Mouse (Mus musculus): ENCODE results near the gene 6430548M08Rik.

Gene 6430548M08Rik

GRCm38 (mm10) chr8:120143911-120144651, 30.1 kb downstream of the 6430548M08Rik start:
- DNase-seq (ENCODE audit: low read depth, low spot score) = no peak

GRCm38 (mm10) chr8:120144652-120145301, 30.8 kb downstream of the 6430548M08Rik start:
- no peak for DNase-seq (ENCODE audit: low read depth, low spot score)

- peak; percentile 52 for DNase-seq (ENCODE audit: low read depth, low spot score)
Observed at GRCm38 (mm10) chr8:120146051-120146450, 32.1 kb downstream of the 6430548M08Rik start.

GRCm38 (mm10) chr8:120150028-120150427, 36.1 kb downstream of the 6430548M08Rik start:
- DNase-seq (ENCODE audit: low read depth, low spot score) = no peak

GRCm38 (mm10) chr8:120151151-120151550, 37.2 kb downstream of the 6430548M08Rik start:
- DNase-seq (ENCODE audit: low read depth, low spot score) = no peak

GRCm38 (mm10) chr8:120152636-120153035, 38.7 kb downstream of the 6430548M08Rik start:
- DNase-seq (ENCODE audit: low read depth, low spot score) = peak; percentile 28

GRCm38 (mm10) chr8:120160366-120160765, 46.4 kb downstream of the 6430548M08Rik start:
- DNase-seq (ENCODE audit: low read depth, low spot score) = no peak

GRCm38 (mm10) chr8:120161658-120162403, 47.9 kb downstream of the 6430548M08Rik start:
- no peak for DNase-seq (ENCODE audit: low read depth, low spot score)

GRCm38 (mm10) chr8:120162404-120162752, 48.4 kb downstream of the 6430548M08Rik start:
- no peak for DNase-seq (ENCODE audit: low read depth, low spot score)

GRCm38 (mm10) chr8:120163376-120163775, 49.4 kb downstream of the 6430548M08Rik start:
- DNase-seq (ENCODE audit: low read depth, low spot score) = no peak

GRCm38 (mm10) chr8:120164026-120164425, 50.1 kb downstream of the 6430548M08Rik start:
- DNase-seq (ENCODE audit: low read depth, low spot score) = peak; percentile 80

GRCm38 (mm10) chr8:120167136-120167535, 53.2 kb downstream of the 6430548M08Rik start:
- no peak for DNase-seq (ENCODE audit: low read depth, low spot score)

GRCm38 (mm10) chr8:120167821-120168220, 53.9 kb downstream of the 6430548M08Rik start:
- no peak for DNase-seq (ENCODE audit: low read depth, low spot score)

GRCm38 (mm10) chr8:120169119-120169518, 55.2 kb downstream of the 6430548M08Rik start:
- no peak for DNase-seq (ENCODE audit: low read depth, low spot score)

GRCm38 (mm10) chr8:120173195-120173594, 59.2 kb downstream of the 6430548M08Rik start:
- DNase-seq (ENCODE audit: low read depth, low spot score) = no peak

GRCm38 (mm10) chr8:120174606-120175005, 60.7 kb downstream of the 6430548M08Rik start:
- no peak for DNase-seq (ENCODE audit: low read depth, low spot score)

GRCm38 (mm10) chr8:120176605-120177004, 62.7 kb downstream of the 6430548M08Rik start:
- DNase-seq (ENCODE audit: low read depth, low spot score) = no peak

- DNase-seq (ENCODE audit: low read depth, low spot score) = peak; percentile 93
Observed at GRCm38 (mm10) chr8:120177318-120178123, 63.6 kb downstream of the 6430548M08Rik start, which contains the start of gene Fam92b. Fam92b (minus strand) TSS chr8:120177466.

- DNase-seq (ENCODE audit: low read depth, low spot score) = no peak
Observed at GRCm38 (mm10) chr8:120178124-120178514, 64.2 kb downstream of the 6430548M08Rik start.

GRCm38 (mm10) chr8:120179027-120179431, 65.1 kb downstream of the 6430548M08Rik start:
- peak; percentile 88 for DNase-seq (ENCODE audit: low read depth, low spot score)

GRCm38 (mm10) chr8:120180445-120180970, 66.6 kb downstream of the 6430548M08Rik start:
- DNase-seq (ENCODE audit: low read depth, low spot score) = no peak

Data from ZHBTc4 (cell line).